Mouse (Mus musculus) liver, embryonic 16.5 days (tissue): ENCODE measurements around the gene Prkar2b. TPM values are rescaled to one million over a fixed set of nuclear protein-coding genes. Genes with fewer than 3 reads are reported as not detected.

ENCODE experiments used
- ATAC-seq: fragments of 200-750 bp; cut with Nextera tagmentation; 2 replicates; pipeline ENCODE4 v1.8.0; 2017; ENCODE audit warnings: low read depth, mild to moderate bottlenecking, moderate number of reproducible peaks, moderate library complexity
- H3K27ac ChIP-seq: fragments of 300-500 bp; sonication (generic); 2 replicates; pipeline ENCODE4 v1.5.1; 2014; ENCODE audit warnings: mild to moderate bottlenecking, low read length
- H3K27me3 ChIP-seq: fragments of 300-500 bp; sonication (generic); 2 replicates; pipeline ENCODE4 v1.6.1; 2014; ENCODE audit warnings: low read depth, low read length, mixed read lengths; ENCODE audit not compliant: control insufficient read depth, insufficient read depth
- H3K36me3 ChIP-seq: fragments of 300-500 bp; sonication (generic); 2 replicates; pipeline ENCODE4 v1.6.1; 2014; ENCODE audit warnings: mild to moderate bottlenecking; ENCODE audit not compliant: control insufficient read depth, insufficient read depth
- H3K4me1 ChIP-seq: fragments of 300-500 bp; sonication (generic); 2 replicates; pipeline ENCODE4 v1.6.1; 2014; ENCODE audit warnings: low read depth, low read length, mixed read lengths; ENCODE audit not compliant: control insufficient read depth
- H3K4me2 ChIP-seq: fragments of 300-500 bp; sonication (generic); 2 replicates; pipeline ENCODE4 v1.6.1; 2014; ENCODE audit warnings: low read depth, low read length, mixed read lengths
- H3K4me3 ChIP-seq: fragments of 300-500 bp; sonication (generic); 2 replicates; pipeline ENCODE4 v1.5.1; 2014; ENCODE audit warnings: low read depth, mild to moderate bottlenecking, low read length
- H3K9ac ChIP-seq: fragments of 300-500 bp; sonication (generic); 2 replicates; pipeline ENCODE4 v1.6.1; 2014; ENCODE audit warnings: low read depth, low read length
- H3K9me3 ChIP-seq: fragments of 300-500 bp; sonication (generic); replicated peaks from 2 replicates; pipeline ENCODE4 v1.6.1; 2016; ENCODE audit warnings: low read length; ENCODE audit not compliant: control insufficient read depth
- WGBS: fragments of 180-500 bp; shearing (Covaris S2); extraction: QIAGEN DNeasy Blood & Tissue Kit; methylation state at CpG from one replicate; pipeline ENCODE4 v1.1.7; 2014; ENCODE audit not compliant: insufficient replicate concordance; 5-methylcytosine and 5-hydroxymethylcytosine counted together
- polyA plus RNA-seq: library from polyadenylated mRNA; unstranded; fragments of >200 nt; fragmentation: Nextera tagmentation; extraction: Ambion mirVana; gene quantifications from 2 replicates; pipeline ENCODE4 v1.2.1, GENCODE M21; 2015

The Prkar2b gene
- polyA plus RNA-seq, 1 experiment from 2014 or later = 53.8 TPM

DNA sequence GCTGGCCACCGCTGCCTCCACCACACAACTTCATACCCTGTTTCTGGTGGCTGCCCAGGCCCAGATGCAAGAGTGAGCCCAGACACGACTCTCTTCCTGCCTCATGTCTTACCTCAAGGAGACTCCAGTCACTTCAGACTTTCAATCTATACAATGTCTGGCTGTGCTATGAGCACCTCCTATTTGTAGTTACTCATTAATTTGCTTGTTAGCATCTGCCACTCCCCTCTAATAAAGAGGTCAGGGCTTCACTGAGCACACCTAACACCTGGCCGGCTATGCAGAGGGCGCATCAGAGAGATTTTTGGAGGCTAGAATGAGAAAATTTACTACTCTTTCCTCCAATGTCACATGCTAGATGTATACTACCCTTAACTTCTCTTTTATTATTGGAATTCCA is 70.5 kb downstream of the Prkar2b start:
- Histone ChIP-seq H3K4me1 (peaks cover 9% of the 10 kb centered on the region), H3K27ac (no peak overlapping the region), H3K4me2 (no peak overlapping the region), H3K4me3 (no peak overlapping the region), H3K36me3 (peaks cover 12% of the 10 kb centered on the region), H3K9ac (no peak overlapping the region), H3K9me3 (no peaks in the 10 kb centered on the region), H3K27me3 (no peaks in the 10 kb centered on the region)
- 91% methylated on average over 4 of the region's 4 CpGs for WGBS
- no peak for ATAC-seq

DNA sequence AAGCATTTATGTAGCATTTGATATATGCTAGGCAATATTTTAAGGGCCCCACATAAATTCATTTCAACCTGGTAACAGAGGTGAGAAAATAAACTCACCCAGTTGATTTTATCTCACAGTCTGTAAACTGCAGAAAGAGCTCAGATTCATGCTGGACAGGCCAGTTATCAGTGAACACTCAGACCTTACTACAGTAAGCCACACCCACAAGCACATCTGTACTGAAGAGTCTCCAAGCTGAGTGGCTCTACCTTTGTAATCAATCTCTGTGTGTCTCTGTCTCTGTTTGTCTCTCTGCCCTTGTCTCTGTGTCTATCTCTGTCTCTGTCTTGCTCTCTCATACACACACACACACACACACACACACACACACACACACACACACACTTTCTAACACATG is 71.4 kb downstream of the Prkar2b start:
- H3K9ac ChIP-seq = no peak overlapping the region
- H3K4me2 ChIP-seq = no peak overlapping the region
- H3K27ac ChIP-seq = no peak overlapping the region
- peak; percentile 73 for ATAC-seq
- no peaks in the 10 kb centered on the region for H3K9me3 ChIP-seq
- H3K36me3 ChIP-seq = peaks cover 12% of the 10 kb centered on the region
- H3K27me3 ChIP-seq = no peaks in the 10 kb centered on the region
- no peak overlapping the region for H3K4me3 ChIP-seq
- H3K4me1 ChIP-seq = peaks cover 9% of the 10 kb centered on the region

DNA sequence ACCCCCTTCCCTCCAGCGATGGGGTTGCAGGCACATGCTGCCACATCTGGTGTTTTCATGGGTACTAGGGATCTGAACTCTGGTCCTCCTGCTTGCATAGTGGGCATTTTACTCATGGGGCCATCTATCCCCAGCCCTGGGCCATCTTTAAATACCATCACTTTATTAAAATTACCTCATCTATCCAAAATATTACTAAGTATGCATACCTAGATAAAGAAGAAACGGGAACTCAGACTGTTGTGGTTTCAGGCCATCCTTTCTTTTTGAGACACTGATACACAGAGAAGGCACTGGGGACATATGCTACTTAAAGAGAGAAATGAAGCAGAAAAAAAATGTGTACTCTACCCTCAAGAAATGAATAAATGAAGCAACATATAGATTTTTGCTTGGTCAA is 74.6 kb downstream of the Prkar2b start:
- Histone ChIP-seq H3K9me3 (no peaks in the 10 kb centered on the region), H3K4me3 (no peak overlapping the region), H3K36me3 (peaks cover 5% of the 10 kb centered on the region; the same call in 1 of the 2 replicates), H3K4me2 (no peak overlapping the region), H3K9ac (no peak overlapping the region), H3K27ac (no peak overlapping the region), H3K4me1 (peaks cover 9% of the 10 kb centered on the region), H3K27me3 (no peaks in the 10 kb centered on the region)
- WGBS = 68% methylated on average over 2 of the region's 2 CpGs
- ATAC-seq = no peak

GRCm38 (mm10) chr12:31985738-31986137 is 75.4 kb downstream of the Prkar2b start:
- Histone ChIP-seq H3K9ac (no peak overlapping the region), H3K4me2 (no peak overlapping the region), H3K9me3 (no peaks in the 10 kb centered on the region), H3K27ac (no peak overlapping the region), H3K27me3 (no peaks in the 10 kb centered on the region), H3K4me3 (no peak overlapping the region), H3K36me3 (peaks cover 5% of the 10 kb centered on the region; the same call in 1 of the 2 replicates), H3K4me1 (peaks cover 9% of the 10 kb centered on the region)
- no peak for ATAC-seq
- WGBS = 84% methylated on average over 6 of the region's 6 CpGs

- peaks cover 5% of the 10 kb centered on the region; the same call in 1 of the 2 replicates for H3K36me3 ChIP-seq
- no peak overlapping the region for H3K4me3 ChIP-seq
- no peaks in the 10 kb centered on the region for H3K9me3 ChIP-seq
- no peak overlapping the region for H3K9ac ChIP-seq
- no peak overlapping the region for H3K4me2 ChIP-seq
- H3K27ac ChIP-seq = no peak overlapping the region
- peaks cover under 1% of the 10 kb centered on the region for H3K4me1 ChIP-seq
- 31% methylated on average over 12 of the region's 12 CpGs for WGBS
- no peak for ATAC-seq
- H3K27me3 ChIP-seq = no peaks in the 10 kb centered on the region
These were observed 76.4 kb downstream of the Prkar2b start for GRCm38 (mm10) chr12:31984664-31985063.

- H3K4me2 ChIP-seq = no peak overlapping the region
- H3K36me3 ChIP-seq = peaks cover 7% of the 10 kb centered on the region; the same call in 1 of the 2 replicates
- ATAC-seq = no peak
- no peaks in the 10 kb centered on the region for H3K9me3 ChIP-seq
- 52% methylated on average over 2 of the region's 2 CpGs for WGBS
- H3K27me3 ChIP-seq = no peaks in the 10 kb centered on the region
- no peak overlapping the region for H3K4me3 ChIP-seq
- H3K27ac ChIP-seq = no peak overlapping the region
- H3K4me1 ChIP-seq = no peaks in the 10 kb centered on the region
- H3K9ac ChIP-seq = no peak overlapping the region
These were observed 76.9 kb downstream of the Prkar2b start for GRCm38 (mm10) chr12:31984206-31984605.

DNA sequence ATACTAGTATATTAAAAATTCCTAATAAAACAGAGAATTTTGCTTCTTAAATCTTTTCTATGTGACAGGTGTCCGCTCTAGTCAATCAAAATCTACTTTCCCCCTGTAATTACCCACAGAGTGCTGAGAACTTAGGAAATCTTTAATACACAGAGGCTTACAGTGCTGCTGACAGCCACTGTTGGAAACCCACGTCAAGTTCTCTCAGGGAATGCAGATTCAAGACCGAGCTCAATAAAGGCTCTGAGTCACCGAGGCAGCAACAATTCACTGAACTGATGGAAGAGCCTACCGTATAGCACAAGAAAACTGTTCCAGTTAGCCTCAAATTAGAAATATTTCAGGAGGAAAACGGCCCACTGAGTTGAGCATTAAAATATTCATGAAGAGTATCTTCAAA is 77.3 kb downstream of the Prkar2b start:
- Histone ChIP-seq H3K4me1 (no peaks in the 10 kb centered on the region), H3K4me3 (no peak overlapping the region), H3K27ac (no peak overlapping the region), H3K27me3 (no peaks in the 10 kb centered on the region), H3K9ac (no peak overlapping the region), H3K36me3 (peaks cover 9% of the 10 kb centered on the region; the same call in 1 of the 2 replicates), H3K4me2 (no peak overlapping the region), H3K9me3 (no peaks in the 10 kb centered on the region)
- no peak for ATAC-seq
- 84% methylated on average over 6 of the region's 6 CpGs for WGBS

DNA sequence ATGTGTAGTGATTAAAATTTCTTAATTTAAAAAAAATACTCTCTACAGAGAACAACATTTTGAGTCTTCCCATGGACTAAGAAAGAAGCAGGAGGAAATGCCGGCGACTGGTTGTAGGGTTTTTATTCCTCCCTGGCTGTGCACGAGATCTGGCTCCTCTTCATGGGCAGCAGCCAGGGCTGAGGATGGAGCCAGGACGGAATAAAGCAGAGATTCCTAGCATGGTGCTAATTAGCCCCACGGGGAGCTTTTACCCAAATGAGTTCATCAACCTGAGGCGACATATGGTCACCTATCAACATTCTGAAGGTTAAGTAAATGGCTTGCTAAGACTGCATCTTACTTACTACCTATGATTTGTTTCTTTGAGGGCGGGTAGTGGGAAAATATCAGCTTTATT is 77.9 kb downstream of the Prkar2b start:
- no peak for ATAC-seq
- Histone ChIP-seq H3K4me1 (no peaks in the 10 kb centered on the region), H3K9me3 (no peaks in the 10 kb centered on the region), H3K36me3 (peaks cover 9% of the 10 kb centered on the region; the same call in 1 of the 2 replicates), H3K9ac (no peak overlapping the region), H3K4me2 (no peak overlapping the region), H3K27me3 (no peaks in the 10 kb centered on the region), H3K27ac (no peak overlapping the region), H3K4me3 (no peak overlapping the region)
- 87% methylated on average over 7 of the region's 7 CpGs for WGBS

DNA sequence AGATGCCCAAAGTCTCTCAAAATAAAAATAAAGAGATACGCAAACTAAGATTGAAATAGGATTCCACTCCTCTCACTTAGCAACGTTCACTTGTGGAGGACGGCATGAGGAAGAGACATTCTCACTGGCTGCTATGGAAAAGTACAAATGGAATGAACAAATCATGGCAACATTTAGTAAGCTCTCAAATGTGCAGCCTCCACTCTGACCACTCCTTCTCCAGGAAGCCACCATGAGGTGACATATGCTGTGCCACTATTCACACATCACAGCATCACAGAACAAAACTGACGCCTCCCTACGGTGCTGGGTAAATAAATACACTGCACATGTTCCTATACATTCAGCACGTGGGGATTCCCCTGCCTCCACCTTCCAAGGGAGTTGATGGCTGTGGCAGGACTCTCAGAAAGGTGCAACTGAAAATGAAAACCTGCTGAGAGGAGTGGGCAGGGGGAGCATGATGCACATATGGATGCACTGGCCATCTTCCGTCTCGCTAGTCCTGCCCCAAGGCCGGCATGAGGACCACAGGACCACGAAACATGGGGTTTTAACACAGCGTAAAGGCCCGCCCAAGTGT is 83.4 kb downstream of the Prkar2b start:
- no peak for ATAC-seq
- Histone ChIP-seq H3K4me3 (no peak overlapping the region), H3K9me3 (no peaks in the 10 kb centered on the region), H3K4me1 (peaks cover 11% of the 10 kb centered on the region), H3K4me2 (no peak overlapping the region), H3K36me3 (peaks cover 18% of the 10 kb centered on the region), H3K27ac (no peak overlapping the region), H3K9ac (no peak overlapping the region), H3K27me3 (no peaks in the 10 kb centered on the region)
- 84% methylated on average over 12 of the region's 12 CpGs for WGBS
